Comparison of ENCODE assay signal across 9 mouse cellular contexts in the genomic region with DNA sequence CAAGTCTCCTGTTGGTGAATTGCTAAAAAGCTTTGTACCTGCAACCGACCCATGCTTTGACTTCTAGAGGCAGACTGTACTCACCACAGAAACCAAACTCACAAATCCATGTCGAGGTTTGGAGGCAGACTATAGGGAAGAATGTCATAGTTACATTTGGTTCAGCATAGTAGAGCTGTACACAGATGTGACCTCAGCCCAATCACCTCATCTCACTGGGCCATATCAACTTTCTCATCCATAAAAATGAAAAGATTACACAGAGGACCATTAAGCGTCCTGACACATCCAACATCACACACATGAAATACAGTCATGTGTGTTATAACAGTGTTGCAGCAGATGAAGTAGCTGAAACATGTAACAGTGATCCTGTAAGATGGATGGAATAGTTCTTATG. TPM values are rescaled to one million over a fixed set of nuclear protein-coding genes. Genes with fewer than 3 reads are reported as not detected.
DNase-seq lines count a peak whose midpoint lies in the region; ATAC-seq and TF ChIP-seq lines count a peak whose summit lies in the region.
"Had no signal": no experiment of that assay in that cellular context is flagged by ENCODE, and none has a peak within 500 bp of the region (broad histone marks: within the 10 kb centered on the region; RNA-seq: fewer than 3 reads in every experiment).

No protein-coding gene starts in this region.

- 0 out of 2 replicates have a peak, but pooled peaks cover 3% of the 10 kb centered on the region for H3K9me3 ChIP-seq in heart, postnatal 0 days (replicated peaks; ENCODE audit: control insufficient read depth, low read length)
- H3K9me3 ChIP-seq in lung, postnatal 0 days (ENCODE audit: low read length), result no peaks in the 10 kb centered on the region
- H3K9me3 ChIP-seq in forebrain, embryonic 14.5 days (replicated peaks; ENCODE audit: control insufficient read depth, low read length), result no peaks in the 10 kb centered on the region
- H3K9me3 ChIP-seq in stomach, embryonic 15.5 days, result no peaks in the 10 kb centered on the region

- H3K9ac ChIP-seq in heart, postnatal 0 days (replicated peaks; ENCODE audit: low read depth, low read length), result no peak overlapping the region
- H3K9ac ChIP-seq in lung, postnatal 0 days (replicated peaks; ENCODE audit: low read depth), result no peak overlapping the region
- H3K9ac ChIP-seq in forebrain, embryonic 14.5 days (ENCODE audit: low read length), result no peak overlapping the region
- H3K9ac ChIP-seq in stomach, embryonic 15.5 days, result no peak overlapping the region

- peaks cover 7% of the 10 kb centered on the region; the same call in 1 of the 2 replicates for H3K4me1 ChIP-seq in heart, postnatal 0 days (ENCODE audit: control insufficient read depth, insufficient read depth)
- H3K4me1 ChIP-seq in lung, postnatal 0 days (ENCODE audit: insufficient read depth, low read depth, low read length), result peaks cover 3% of the 10 kb centered on the region; the same call in 1 of the 2 replicates
- peaks cover 8% of the 10 kb centered on the region for H3K4me1 ChIP-seq in forebrain, embryonic 14.5 days (ENCODE audit: control insufficient read depth, insufficient read depth, low read length)
- H3K4me1 ChIP-seq in stomach, embryonic 15.5 days, result 0 out of 2 replicates have a peak, but pooled peaks cover 3% of the 10 kb centered on the region

- H3K27me3 ChIP-seq in heart, postnatal 0 days (ENCODE audit: control insufficient read depth, insufficient read depth, low read length), result no peaks in the 10 kb centered on the region
- no peaks in the 10 kb centered on the region for H3K27me3 ChIP-seq in lung, postnatal 0 days (replicated peaks; ENCODE audit: insufficient read depth, low read length)
- no peaks in the 10 kb centered on the region for H3K27me3 ChIP-seq in forebrain, embryonic 14.5 days (replicated peaks; ENCODE audit: control insufficient read depth, insufficient read depth, low read length)
- H3K27me3 ChIP-seq in stomach, embryonic 15.5 days (replicated peaks), result no peaks in the 10 kb centered on the region

- TF ChIP-seq EP300 in heart, postnatal 0 days (IDR thresholded peaks at IDR 0.05; ENCODE audit: low read depth), result no peak
- no peak for TF ChIP-seq EP300 in lung, postnatal 0 days (IDR thresholded peaks at IDR 0.05)

- 51% methylated on average over 3 of the region's 3 CpGs for WGBS in heart, postnatal 0 days
- 38% methylated on average over 3 of the region's 3 CpGs for WGBS in lung, postnatal 0 days
- 57% methylated on average over 3 of the region's 3 CpGs for WGBS in forebrain, embryonic 14.5 days
- 42% methylated on average over 3 of the region's 3 CpGs for WGBS in stomach, embryonic 15.5 days

- no peaks in the 10 kb centered on the region for H3K36me3 ChIP-seq in heart, postnatal 0 days (replicated peaks; ENCODE audit: control insufficient read depth, insufficient read depth, low read length)
- no peaks in the 10 kb centered on the region for H3K36me3 ChIP-seq in lung, postnatal 0 days (ENCODE audit: insufficient read depth, low read length)
- H3K36me3 ChIP-seq in forebrain, embryonic 14.5 days (ENCODE audit: control insufficient read depth, insufficient read depth, low read length), result no peaks in the 10 kb centered on the region
- H3K36me3 ChIP-seq in stomach, embryonic 15.5 days, result no peaks in the 10 kb centered on the region

- peak overlapping the region; percentile 86 for H3K27ac ChIP-seq in heart, postnatal 0 days (ENCODE audit: low read depth)
- H3K27ac ChIP-seq in lung, postnatal 0 days (ENCODE audit: low read length), result peak overlapping the region; percentile 86; the same call in 1 of the 2 replicates
- no peak overlapping the region; the same call in 1 of the 2 replicates for H3K27ac ChIP-seq in forebrain, embryonic 14.5 days (ENCODE audit: low read depth, low read length)
- peak overlapping the region; percentile 82; the same call in 1 of the 2 replicates for H3K27ac ChIP-seq in stomach, embryonic 15.5 days

- H3K4me2 ChIP-seq in heart, postnatal 0 days (ENCODE audit: low read depth, low read length), result peak overlapping the region; percentile 49
- H3K4me2 ChIP-seq in lung, postnatal 0 days (replicated peaks; ENCODE audit: low read depth, low read length), result no peak overlapping the region
- H3K4me2 ChIP-seq in forebrain, embryonic 14.5 days (ENCODE audit: low read length), result peak overlapping the region; percentile 31; the same call in 1 of the 2 replicates
- H3K4me2 ChIP-seq in stomach, embryonic 15.5 days, result peak overlapping the region; percentile 43; the same call in 1 of the 2 replicates

- TF ChIP-seq CTCF in heart, postnatal 0 days (IDR thresholded peaks at IDR 0.05; ENCODE audit: low read depth), result no peak
- no peak for TF ChIP-seq CTCF in lung, postnatal 0 days (IDR thresholded peaks at IDR 0.05)

- DNase-seq in heart, postnatal 0 days (ENCODE audit: low spot score), result no peak
- no peak for DNase-seq in heart, postnatal 4 days
- DNase-seq in lung, postnatal 0 days (ENCODE audit: low spot score), result no peak
- no peak for DNase-seq in lung, postnatal 36 days
- no peak for DNase-seq in forebrain, embryonic 14.5 days (ENCODE audit: low spot score)
- DNase-seq in layer of hippocampus, postnatal 36 days, result no peak
- DNase-seq: right cerebral cortex, postnatal 14 days; thymus, adult 18-20 months had no signal

- H3K4me3 ChIP-seq in heart, postnatal 0 days (ENCODE audit: low read depth, low read length), result no peak overlapping the region
- H3K4me3 ChIP-seq in lung, postnatal 0 days (ENCODE audit: low read depth, low read length), result no peak overlapping the region
- H3K4me3 ChIP-seq in forebrain, embryonic 14.5 days (ENCODE audit: low read depth, low read length), result no peak overlapping the region
- H3K4me3 ChIP-seq in stomach, embryonic 15.5 days (replicated peaks), result no peak overlapping the region

- no peak for ATAC-seq in heart, postnatal 0 days (ENCODE audit: insufficient read depth, low read depth)
- ATAC-seq in lung, postnatal 0 days, result no peak
- 0 out of 2 replicates have a peak, but pooled peaks have one; percentile 22 for ATAC-seq in forebrain, embryonic 14.5 days
- no peak; the same call in 1 of the 2 replicates for ATAC-seq in stomach, embryonic 15.5 days (ENCODE audit: insufficient read depth, low FRiP score, low read depth)

RNA-seq across cellular contexts. Expression of a gene that starts 19.3 kb away (rescaled TPM):
- total RNA-seq in heart, postnatal 0 days (2014; rRNA removed; ENCODE audit: low replicate concordance), result 17.6 and 21.2 TPM in 2 replicates
- polyA plus RNA-seq in heart, postnatal 0 days (2015; fragmentation: Nextera tagmentation; extraction: Ambion mirVana), result 3.3 and 4.1 TPM in 2 replicates
- total RNA-seq in heart, postnatal 4 days (2021), result 10 to 100 TPM; 21.1 to 21.5 TPM
- 10.8 and 11.0 TPM in 2 replicates for polyA plus RNA-seq in lung, postnatal 0 days (2015; fragmentation: Nextera tagmentation; extraction: Ambion mirVana)
- 10.3 and 12.2 TPM in 2 replicates for polyA plus RNA-seq in forebrain, embryonic 14.5 days (2014; fragmentation: Nextera tagmentation; extraction: Ambion mirVana)
- 4.8 and 5.1 TPM in 2 replicates for polyA plus RNA-seq in stomach, embryonic 15.5 days (2015; fragmentation: Nextera tagmentation; extraction: Ambion mirVana)
- total RNA-seq in layer of hippocampus, postnatal 36 days (2021), result 10 to 100 TPM; 23.6 to 24.6 TPM
